Mouse (Mus musculus): ENCODE results near the gene Phf12. TPM values are rescaled to one million over a fixed set of nuclear protein-coding genes. Genes with fewer than 3 reads are reported as not detected.

Phf12 gene
- total RNA-seq, 2 experiments from 2014 or later: 42.9 to 55.3 TPM

GRCm38 (mm10) chr11:78073577-78074276, 91.2 kb downstream of the Phf12 start:
- DNase-seq: no peak

DNA sequence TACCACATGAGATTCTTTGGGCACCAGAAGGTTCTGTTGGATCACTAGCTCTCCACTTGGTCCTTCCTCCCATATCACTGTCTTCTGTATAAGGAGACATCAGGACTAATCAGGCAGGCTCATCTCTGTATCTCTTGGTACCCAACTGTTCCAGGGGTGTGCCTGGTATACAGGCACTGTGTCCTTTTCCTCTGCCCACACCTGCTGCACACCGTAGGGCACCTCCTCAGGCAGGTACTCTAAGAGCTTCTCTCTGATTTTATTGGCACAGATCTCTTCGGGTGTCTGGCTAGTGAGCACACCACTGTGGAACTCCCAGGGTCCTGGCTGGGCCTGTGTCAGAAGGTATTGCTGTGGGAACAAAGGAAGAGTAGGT, 91.7 kb downstream of the Phf12 start:
- no peak for DNase-seq

- DNase-seq: no peak
Observed at GRCm38 (mm10) chr11:78074666-78075065, 92.1 kb downstream of the Phf12 start.

Small RNA genes within 50 kb of the gene (microRNA-seq; reads per million reads assigned to microRNA genes)
- gene Mir144: 65.1 reads per million, percentile 39 among the genes with 10 or more reads in this experiment
- gene Mir451a: not detected
- gene Mir451b: not detected

Other genes starting within 250 kb of the Phf12 start
- 10 to 100 TPM; 53.9 to 80.1 TPM for gene Myo18a, start 219.5 kb upstream of the Phf12 start, total RNA-seq (2021)
- gene Gm10277, start 195.0 kb upstream of the Phf12 start, total RNA-seq (2021): not detected
- 10 to 100 TPM; 14.0 to 25.8 TPM for gene Pipox, start 88.7 kb upstream of the Phf12 start, total RNA-seq (2021)
- gene Sez6, start 52.0 kb upstream of the Phf12 start, total RNA-seq (2021): 1 to 10 TPM; 2.5 to 3.6 TPM
- 10 to 100 TPM in 1 of 2 experiments, 1 to 10 TPM in 1; 8.6 to 10.4 TPM for gene Dhrs13, start 49.5 kb downstream of the Phf12 start, total RNA-seq (2021)
- 10 to 100 TPM; 79.1 to 95.9 TPM for gene Flot2, start 55.2 kb downstream of the Phf12 start, total RNA-seq (2021)
- 10 to 100 TPM; 30.4 to 35.0 TPM for gene Eral1, start 97.6 kb downstream of the Phf12 start, total RNA-seq (2021)
- 10 to 100 TPM; 14.7 to 15.3 TPM for gene Fam222b, start 111.9 kb downstream of the Phf12 start, total RNA-seq (2021)
- 10 to 100 TPM; 52.2 to 53.0 TPM for gene Traf4, start 182.8 kb downstream of the Phf12 start, total RNA-seq (2021)
- 10 to 100 TPM in 1 of 2 experiments, 1 to 10 TPM in 1; 8.6 to 10.9 TPM for gene Nek8, start 193.9 kb downstream of the Phf12 start, total RNA-seq (2021)
- gene Tlcd1, start 194.0 kb downstream of the Phf12 start, total RNA-seq (2021): 10 to 100 TPM; 34.4 to 45.6 TPM
- 1,000 to 10,000 TPM; 1,780 to 1,853 TPM for gene Rpl23a, start 200.8 kb downstream of the Phf12 start, total RNA-seq (2021)
- 100 to 1,000 TPM in 1 of 2 experiments, 10 to 100 TPM in 1; 93.0 to 100 TPM for gene Rab34, start 205.7 kb downstream of the Phf12 start, total RNA-seq (2021)
- gene Proca1, start 210.6 kb downstream of the Phf12 start, total RNA-seq (2021): 10 to 100 TPM; 14.8 to 18.1 TPM